Mouse (Mus musculus) hematopoietic multipotent progenitor cell, adult 10-12 weeks (in vitro differentiated cells): Measurements from ENCODE around the gene Elavl4. TPM values are rescaled to one million over a fixed set of nuclear protein-coding genes. Genes with fewer than 3 reads are reported as not detected.

ENCODE experiments used
- polyA plus RNA-seq: library from polyadenylated mRNA; stranded (reverse); fragments of >175 nt; gene quantifications from 2 replicates; pipeline ENCODE4 v1.2.3, GENCODE M21; 2012; ENCODE audit warnings: low replicate concordance

The Elavl4 gene
- not detected in 2 replicates for polyA plus RNA-seq

DNA sequence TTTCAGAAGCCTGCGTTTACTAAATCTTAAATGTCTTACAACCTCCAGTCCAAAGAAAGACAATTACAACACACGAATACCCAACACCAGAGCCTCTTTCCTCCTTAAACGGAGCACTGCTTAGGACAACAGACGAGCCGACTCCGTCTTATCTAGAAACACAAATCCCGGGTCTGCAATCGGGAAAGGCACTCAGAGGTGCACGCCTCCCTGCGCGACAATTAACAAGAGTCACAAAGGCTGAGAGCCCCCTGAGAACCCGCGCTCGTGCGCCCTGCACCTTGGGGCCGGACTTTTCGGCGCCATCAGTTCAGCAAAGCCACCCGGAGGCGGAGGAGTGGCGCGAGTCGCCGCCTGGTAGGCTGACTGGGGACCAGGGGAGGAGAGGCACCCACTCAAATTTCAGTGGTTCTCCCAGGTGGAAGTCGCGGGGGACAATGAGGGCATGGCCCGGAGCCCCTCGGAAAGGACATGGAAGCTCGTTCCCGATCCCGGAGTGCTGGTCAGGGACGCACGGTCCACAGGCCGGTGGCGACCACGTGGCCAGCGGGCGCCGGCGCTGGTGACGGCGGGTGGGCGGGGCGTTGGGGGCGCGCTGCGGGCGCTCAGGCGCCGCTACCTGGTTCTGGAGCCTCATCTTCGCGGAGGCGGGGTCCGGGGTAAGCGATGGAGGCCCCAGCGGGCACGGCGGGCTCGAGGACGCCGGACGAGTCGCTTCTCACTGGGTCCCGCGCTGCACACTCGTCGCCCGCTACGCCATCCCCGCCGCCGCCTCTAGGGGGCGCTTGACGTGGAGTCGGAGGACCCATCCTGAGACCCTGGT, at the start of gene Elavl4:
Gene Elavl4 (minus strand): TSS at position 732 of the 823 bp plus-strand sequence.

DNA sequence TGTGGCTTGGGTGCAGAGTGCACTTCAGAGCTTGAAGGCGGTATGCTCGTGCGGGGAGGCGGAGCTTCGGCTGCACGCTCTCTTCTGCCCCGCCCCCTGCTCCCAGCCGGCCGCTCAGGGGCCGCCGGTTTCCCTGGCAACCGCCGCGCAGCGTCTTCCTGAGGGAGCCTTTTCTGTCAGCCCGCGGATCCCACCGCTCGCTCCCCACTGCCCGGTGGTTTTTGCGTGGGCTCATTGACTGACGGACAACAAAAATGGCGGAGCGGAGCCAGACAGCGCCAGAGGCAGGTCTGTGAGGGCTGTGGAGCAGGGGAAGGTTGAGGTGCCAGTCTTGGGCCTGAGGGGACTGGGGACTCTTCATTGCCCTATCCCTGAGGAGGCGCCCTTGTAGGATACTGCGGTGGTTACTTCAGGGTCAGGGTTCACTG, 45.9 kb upstream of the Elavl4 start, which contains the start of gene Agbl4:
Gene Agbl4 (plus strand): TSS at position 44 of the 428 bp plus-strand sequence.

Other genes starting within 250 kb of the Elavl4 start
- gene Agbl4, start 45.8 kb upstream of the Elavl4 start, polyA plus RNA-seq: not detected in 2 replicates